Mouse (Mus musculus): ENCODE results near the gene Arf5. TPM values are rescaled to one million over a fixed set of nuclear protein-coding genes. Genes with fewer than 3 reads are reported as not detected.

The Arf5 gene
- polyA plus RNA-seq, 1 experiment from 2014 or later, result 302 TPM

GRCm38 (mm10) chr6:28399791-28400190 is 23.6 kb upstream of the Arf5 start:
- peaks cover 3% of the 10 kb centered on the region; the same call in 1 of the 2 replicates for H3K9me3 ChIP-seq (ENCODE audit: control insufficient read depth, low read length)
- no peak overlapping the region for H3K4me3 ChIP-seq (ENCODE audit: low read depth, low read length)
- ATAC-seq (ENCODE audit: insufficient number of reproducible peaks, low FRiP score, low TSS enrichment, low read depth) (no peak), DNase-seq (ENCODE audit: low spot score) (no peak)
- H3K27me3 ChIP-seq (ENCODE audit: control insufficient read depth, insufficient read depth, low read length), result 0 out of 2 replicates have a peak, but pooled peaks cover 9% of the 10 kb centered on the region
- no peaks in the 10 kb centered on the region for H3K36me3 ChIP-seq (ENCODE audit: control insufficient read depth, insufficient read depth, low read length)
- no peak overlapping the region for H3K9ac ChIP-seq (ENCODE audit: low read length)
- no peak overlapping the region for H3K27ac ChIP-seq (replicated peaks; ENCODE audit: low read depth, low read length)
- H3K4me1 ChIP-seq (ENCODE audit: control insufficient read depth, insufficient read depth, low read length), result no peaks in the 10 kb centered on the region
- no peak overlapping the region for H3K4me2 ChIP-seq (ENCODE audit: low read depth, severe bottlenecking)
- 88% methylated on average over 4 of the region's 4 CpGs for WGBS

GRCm38 (mm10) chr6:28410053-28410452 is 13.3 kb upstream of the Arf5 start:
- DNase-seq (ENCODE audit: low spot score), result no peak
- WGBS, result 84% methylated on average over 9 of the region's 9 CpGs
- no peaks in the 10 kb centered on the region for H3K9me3 ChIP-seq (ENCODE audit: control insufficient read depth, low read length)
- no peaks in the 10 kb centered on the region for H3K27me3 ChIP-seq (ENCODE audit: control insufficient read depth, insufficient read depth, low read length)
- H3K4me1 ChIP-seq (ENCODE audit: control insufficient read depth, insufficient read depth, low read length), result no peaks in the 10 kb centered on the region
- no peak overlapping the region for H3K9ac ChIP-seq (ENCODE audit: low read length)
- H3K36me3 ChIP-seq (ENCODE audit: control insufficient read depth, insufficient read depth, low read length), result no peaks in the 10 kb centered on the region
- H3K4me3 ChIP-seq (ENCODE audit: low read depth, low read length), result no peak overlapping the region
- no peak for ATAC-seq (ENCODE audit: insufficient number of reproducible peaks, low FRiP score, low TSS enrichment, low read depth)
- no peak overlapping the region for H3K27ac ChIP-seq (replicated peaks; ENCODE audit: low read depth, low read length)
- H3K4me2 ChIP-seq (ENCODE audit: low read depth, severe bottlenecking), result no peak overlapping the region

- Histone ChIP-seq H3K4me1 (ENCODE audit: control insufficient read depth, insufficient read depth, low read length) (no peaks in the 10 kb centered on the region), H3K4me2 (ENCODE audit: low read depth, severe bottlenecking) (no peak overlapping the region), H3K27me3 (ENCODE audit: control insufficient read depth, insufficient read depth, low read length) (no peaks in the 10 kb centered on the region), H3K36me3 (ENCODE audit: control insufficient read depth, insufficient read depth, low read length) (0 out of 2 replicates have a peak, but pooled peaks cover 2% of the 10 kb centered on the region), H3K4me3 (ENCODE audit: low read depth, low read length) (no peak overlapping the region), H3K27ac (replicated peaks; ENCODE audit: low read depth, low read length) (no peak overlapping the region), H3K9ac (ENCODE audit: low read length) (no peak overlapping the region), H3K9me3 (ENCODE audit: control insufficient read depth, low read length) (no peaks in the 10 kb centered on the region)
- DNase-seq (ENCODE audit: low spot score), result no peak
- no peak for ATAC-seq (ENCODE audit: insufficient number of reproducible peaks, low FRiP score, low TSS enrichment, low read depth)
- 73% methylated on average over 2 of the region's 2 CpGs for WGBS
Observed at GRCm38 (mm10) chr6:28411236-28411635, 12.1 kb upstream of the Arf5 start.

- DNase-seq (ENCODE audit: low spot score) (no peak), ATAC-seq (ENCODE audit: insufficient number of reproducible peaks, low FRiP score, low TSS enrichment, low read depth) (no peak)
- no peak overlapping the region for H3K4me2 ChIP-seq (ENCODE audit: low read depth, severe bottlenecking)
- H3K9me3 ChIP-seq (ENCODE audit: control insufficient read depth, low read length), result no peaks in the 10 kb centered on the region
- peaks cover 9% of the 10 kb centered on the region for H3K4me1 ChIP-seq (ENCODE audit: control insufficient read depth, insufficient read depth, low read length)
- no peak overlapping the region for H3K9ac ChIP-seq (ENCODE audit: low read length)
- 82% methylated on average over 4 of the region's 4 CpGs for WGBS
- peaks cover 11% of the 10 kb centered on the region; the same call in 1 of the 2 replicates for H3K36me3 ChIP-seq (ENCODE audit: control insufficient read depth, insufficient read depth, low read length)
- no peaks in the 10 kb centered on the region for H3K27me3 ChIP-seq (ENCODE audit: control insufficient read depth, insufficient read depth, low read length)
- no peak overlapping the region for H3K4me3 ChIP-seq (ENCODE audit: low read depth, low read length)
- no peak overlapping the region for H3K27ac ChIP-seq (replicated peaks; ENCODE audit: low read depth, low read length)
Observed at GRCm38 (mm10) chr6:28416981-28417380, 6.4 kb upstream of the Arf5 start.

GRCm38 (mm10) chr6:28418449-28418848 is 4.9 kb upstream of the Arf5 start:
- peaks cover 11% of the 10 kb centered on the region; the same call in 1 of the 2 replicates for H3K36me3 ChIP-seq (ENCODE audit: control insufficient read depth, insufficient read depth, low read length)
- H3K27me3 ChIP-seq (ENCODE audit: control insufficient read depth, insufficient read depth, low read length), result no peaks in the 10 kb centered on the region
- 89% methylated on average over 14 of the region's 14 CpGs for WGBS
- H3K9ac ChIP-seq (ENCODE audit: low read length), result no peak overlapping the region
- H3K27ac ChIP-seq (replicated peaks; ENCODE audit: low read depth, low read length), result no peak overlapping the region
- DNase-seq (ENCODE audit: low spot score) (no peak), ATAC-seq (ENCODE audit: insufficient number of reproducible peaks, low FRiP score, low TSS enrichment, low read depth) (no peak)
- no peak overlapping the region for H3K4me2 ChIP-seq (ENCODE audit: low read depth, severe bottlenecking)
- peaks cover 9% of the 10 kb centered on the region for H3K4me1 ChIP-seq (ENCODE audit: control insufficient read depth, insufficient read depth, low read length)
- no peak overlapping the region for H3K4me3 ChIP-seq (ENCODE audit: low read depth, low read length)
- H3K9me3 ChIP-seq (ENCODE audit: control insufficient read depth, low read length), result no peaks in the 10 kb centered on the region

GRCm38 (mm10) chr6:28419673-28420072 is 3.7 kb upstream of the Arf5 start:
- no peak overlapping the region for H3K4me2 ChIP-seq (ENCODE audit: low read depth, severe bottlenecking)
- peaks cover 9% of the 10 kb centered on the region for H3K4me1 ChIP-seq (ENCODE audit: control insufficient read depth, insufficient read depth, low read length)
- ATAC-seq (ENCODE audit: insufficient number of reproducible peaks, low FRiP score, low TSS enrichment, low read depth) (no peak), DNase-seq (ENCODE audit: low spot score) (no peak)
- 83% methylated on average over 2 of the region's 2 CpGs for WGBS
- H3K9me3 ChIP-seq (ENCODE audit: control insufficient read depth, low read length), result no peaks in the 10 kb centered on the region
- H3K9ac ChIP-seq (ENCODE audit: low read length), result no peak overlapping the region
- no peak overlapping the region for H3K27ac ChIP-seq (replicated peaks; ENCODE audit: low read depth, low read length)
- H3K27me3 ChIP-seq (ENCODE audit: control insufficient read depth, insufficient read depth, low read length), result no peaks in the 10 kb centered on the region
- peaks cover 11% of the 10 kb centered on the region; the same call in 1 of the 2 replicates for H3K36me3 ChIP-seq (ENCODE audit: control insufficient read depth, insufficient read depth, low read length)
- H3K4me3 ChIP-seq (ENCODE audit: low read depth, low read length), result no peak overlapping the region

GRCm38 (mm10) chr6:28420361-28420760 is 3.0 kb upstream of the Arf5 start:
- H3K9me3 ChIP-seq (ENCODE audit: control insufficient read depth, low read length), result no peaks in the 10 kb centered on the region
- peak overlapping the region; percentile 92 for H3K4me2 ChIP-seq (ENCODE audit: low read depth, severe bottlenecking)
- WGBS, result 79% methylated on average over 17 of the region's 17 CpGs
- peaks cover 11% of the 10 kb centered on the region; the same call in 1 of the 2 replicates for H3K36me3 ChIP-seq (ENCODE audit: control insufficient read depth, insufficient read depth, low read length)
- H3K27ac ChIP-seq (replicated peaks; ENCODE audit: low read depth, low read length), result no peak overlapping the region
- ATAC-seq (ENCODE audit: insufficient number of reproducible peaks, low FRiP score, low TSS enrichment, low read depth), result no peak
- peak overlapping the region; percentile 84 for H3K4me3 ChIP-seq (ENCODE audit: low read depth, low read length)
- DNase-seq (ENCODE audit: low spot score), result no peak
- H3K27me3 ChIP-seq (ENCODE audit: control insufficient read depth, insufficient read depth, low read length), result no peaks in the 10 kb centered on the region
- H3K4me1 ChIP-seq (ENCODE audit: control insufficient read depth, insufficient read depth, low read length), result peaks cover 9% of the 10 kb centered on the region
- peak overlapping the region; percentile 72; the same call in 1 of the 2 replicates for H3K9ac ChIP-seq (ENCODE audit: low read length)

GRCm38 (mm10) chr6:28420865-28421264 is 2.5 kb upstream of the Arf5 start:
- Histone ChIP-seq H3K4me2 (ENCODE audit: low read depth, severe bottlenecking) (peak overlapping the region; percentile 92), H3K9ac (ENCODE audit: low read length) (peak overlapping the region; percentile 72), H3K4me1 (ENCODE audit: control insufficient read depth, insufficient read depth, low read length) (peaks cover 9% of the 10 kb centered on the region), H3K9me3 (ENCODE audit: control insufficient read depth, low read length) (no peaks in the 10 kb centered on the region), H3K27ac (replicated peaks; ENCODE audit: low read depth, low read length) (no peak overlapping the region), H3K4me3 (ENCODE audit: low read depth, low read length) (peak overlapping the region; percentile 84), H3K36me3 (ENCODE audit: control insufficient read depth, insufficient read depth, low read length) (peaks cover 8% of the 10 kb centered on the region; the same call in 1 of the 2 replicates), H3K27me3 (ENCODE audit: control insufficient read depth, insufficient read depth, low read length) (no peaks in the 10 kb centered on the region)
- ATAC-seq (ENCODE audit: insufficient number of reproducible peaks, low FRiP score, low TSS enrichment, low read depth), result no peak
- 22% methylated on average over 13 of the region's 13 CpGs for WGBS
- no peak for DNase-seq (ENCODE audit: low spot score)

- ATAC-seq (ENCODE audit: insufficient number of reproducible peaks, low FRiP score, low TSS enrichment, low read depth), result peak; percentile 86
- Histone ChIP-seq H3K36me3 (ENCODE audit: control insufficient read depth, insufficient read depth, low read length) (peaks cover 8% of the 10 kb centered on the region; the same call in 1 of the 2 replicates), H3K4me1 (ENCODE audit: control insufficient read depth, insufficient read depth, low read length) (peaks cover 9% of the 10 kb centered on the region), H3K9ac (ENCODE audit: low read length) (peak overlapping the region; percentile 72), H3K9me3 (ENCODE audit: control insufficient read depth, low read length) (no peaks in the 10 kb centered on the region), H3K27me3 (ENCODE audit: control insufficient read depth, insufficient read depth, low read length) (no peaks in the 10 kb centered on the region), H3K27ac (replicated peaks; ENCODE audit: low read depth, low read length) (no peak overlapping the region), H3K4me3 (ENCODE audit: low read depth, low read length) (peak overlapping the region; percentile 84), H3K4me2 (ENCODE audit: low read depth, severe bottlenecking) (peak overlapping the region; percentile 92)
- DNase-seq (ENCODE audit: low spot score), result peak; percentile 96
- under 1% methylated on average over 27 of the region's 27 CpGs for WGBS
Observed at GRCm38 (mm10) chr6:28421469-28422000, 1.8 kb upstream of the Arf5 start.
